Mouse (Mus musculus) hindbrain, embryonic 11.5 days (tissue): ENCODE data around the gene Rnf34. TPM values are rescaled to one million over a fixed set of nuclear protein-coding genes. Genes with fewer than 3 reads are reported as not detected.

Source experiments
- ATAC-seq: fragments of 200-750 bp; cut with Nextera tagmentation; 2 replicates; pipeline ENCODE4 v1.8.0; 2017; ENCODE audit warnings: mild to moderate bottlenecking, moderate TSS enrichment, moderate library complexity; ENCODE audit not compliant: low FRiP score
- DNase-seq: peaks from one replicate; pipeline ENCODE4 v3.0.0-alpha.2; 2015; ENCODE audit warnings: low spot score
- H3K27ac ChIP-seq: fragments of 300-500 bp; sonication (generic); 2 replicates; pipeline ENCODE4 v1.5.1; 2014; ENCODE audit warnings: mild to moderate bottlenecking, low read depth, low read length
- H3K27me3 ChIP-seq: fragments of 300-500 bp; sonication (generic); 2 replicates; pipeline ENCODE4 v1.6.1; 2014; ENCODE audit warnings: mild to moderate bottlenecking, low read length, moderate library complexity, mixed read lengths; ENCODE audit not compliant: control insufficient read depth, insufficient read depth
- H3K36me3 ChIP-seq: fragments of 300-500 bp; sonication (generic); 2 replicates; pipeline ENCODE4 v1.6.1; 2014; ENCODE audit warnings: mild to moderate bottlenecking, low read length, moderate library complexity, mixed read lengths; ENCODE audit not compliant: control insufficient read depth, insufficient read depth
- H3K4me1 ChIP-seq: fragments of 300-500 bp; sonication (generic); replicated peaks from 2 replicates; pipeline ENCODE4 v1.6.1; 2014; ENCODE audit warnings: low read length, mixed read lengths; ENCODE audit not compliant: control insufficient read depth, insufficient read depth
- H3K4me2 ChIP-seq: fragments of 300-500 bp; sonication (generic); replicated peaks from 2 replicates; pipeline ENCODE4 v1.6.1; 2014; ENCODE audit warnings: mild to moderate bottlenecking, low read depth, low read length
- H3K4me3 ChIP-seq: fragments of 300-500 bp; sonication (generic); 2 replicates; pipeline ENCODE4 v1.5.1; 2014; ENCODE audit warnings: low read depth, low read length
- H3K9ac ChIP-seq: fragments of 300-500 bp; sonication (generic); 2 replicates; pipeline ENCODE4 v1.6.1; 2014; ENCODE audit warnings: low read depth, low read length
- H3K9me3 ChIP-seq: fragments of 300-500 bp; sonication (generic); 2 replicates; pipeline ENCODE4 v1.6.1; 2016; ENCODE audit warnings: low read length; ENCODE audit not compliant: control insufficient read depth
- WGBS: fragments of 180-500 bp; shearing (Covaris S2); extraction: QIAGEN DNeasy Blood & Tissue Kit; methylation state at CpG from one replicate; pipeline ENCODE4 v1.1.7; 2014; 5-methylcytosine and 5-hydroxymethylcytosine counted together
- polyA plus RNA-seq: library from polyadenylated mRNA; unstranded; fragments of >200 nt; fragmentation: Nextera tagmentation; extraction: Ambion mirVana; gene quantifications from 2 replicates; pipeline ENCODE4 v1.2.1, GENCODE M21; 2014

The Rnf34 gene
- polyA plus RNA-seq = 56.8 and 61.5 TPM in 2 replicates

- WGBS = 2% methylated on average over 59 of the region's 61 CpGs
- peak; percentile 99 for ATAC-seq
Observed at GRCm38 (mm10) chr5:122849521-122850318, at the start of gene Rnf34. Rnf34 (plus strand) TSS chr5:122850048.

GRCm38 (mm10) chr5:122800345-122801010, 49.4 kb upstream of the Rnf34 start:
- DNase-seq (no peak), ATAC-seq (no peak)
- Histone ChIP-seq H3K9ac (no peak overlapping the region), H3K4me1 (no peaks in the 10 kb centered on the region), H3K27ac (no peak overlapping the region), H3K36me3 (peaks cover 34% of the 10 kb centered on the region), H3K4me3 (no peak overlapping the region), H3K9me3 (no peaks in the 10 kb centered on the region), H3K27me3 (no peaks in the 10 kb centered on the region), H3K4me2 (no peak overlapping the region)
- WGBS = 87% methylated on average over 13 of the region's 13 CpGs

More at GRCm38 (mm10) chr5:122849521-122850318, at the start of gene Rnf34:
- Histone ChIP-seq H3K9ac (peak within 1 kb of the TSS; percentile 89), H3K36me3 (no peaks in the 10 kb centered on the region), H3K27me3 (no peaks in the 10 kb centered on the region), H3K4me1 (peaks cover 6% of the 10 kb centered on the region), H3K9me3 (no peaks in the 10 kb centered on the region), H3K27ac (peak within 1 kb of the TSS; percentile 72), H3K4me3 (peak within 1 kb of the TSS; percentile 82), H3K4me2 (peak within 1 kb of the TSS; percentile 90)
- DNase-seq = peak; percentile 97

GRCm38 (mm10) chr5:122801684-122802083, 48.2 kb upstream of the Rnf34 start:
- DNase-seq (no peak), ATAC-seq (no peak)
- no peaks in the 10 kb centered on the region for H3K27me3 ChIP-seq
- H3K4me1 ChIP-seq = no peaks in the 10 kb centered on the region
- peaks cover 30% of the 10 kb centered on the region for H3K36me3 ChIP-seq
- no peak overlapping the region for H3K9ac ChIP-seq
- no peak overlapping the region for H3K4me3 ChIP-seq
- H3K27ac ChIP-seq = no peak overlapping the region
- WGBS = 93% methylated on average over 8 of the region's 8 CpGs
- no peaks in the 10 kb centered on the region for H3K9me3 ChIP-seq
- no peak overlapping the region for H3K4me2 ChIP-seq

GRCm38 (mm10) chr5:122802706-122803105, 47.1 kb upstream of the Rnf34 start:
- H3K4me3 ChIP-seq = no peak overlapping the region
- no peaks in the 10 kb centered on the region for H3K9me3 ChIP-seq
- ATAC-seq (no peak), DNase-seq (no peak)
- no peaks in the 10 kb centered on the region for H3K27me3 ChIP-seq
- no peaks in the 10 kb centered on the region for H3K4me1 ChIP-seq
- H3K36me3 ChIP-seq = peaks cover 29% of the 10 kb centered on the region
- no peak overlapping the region for H3K4me2 ChIP-seq
- no peak overlapping the region for H3K27ac ChIP-seq
- 85% methylated on average over 9 of the region's 9 CpGs for WGBS
- no peak overlapping the region for H3K9ac ChIP-seq

DNA sequence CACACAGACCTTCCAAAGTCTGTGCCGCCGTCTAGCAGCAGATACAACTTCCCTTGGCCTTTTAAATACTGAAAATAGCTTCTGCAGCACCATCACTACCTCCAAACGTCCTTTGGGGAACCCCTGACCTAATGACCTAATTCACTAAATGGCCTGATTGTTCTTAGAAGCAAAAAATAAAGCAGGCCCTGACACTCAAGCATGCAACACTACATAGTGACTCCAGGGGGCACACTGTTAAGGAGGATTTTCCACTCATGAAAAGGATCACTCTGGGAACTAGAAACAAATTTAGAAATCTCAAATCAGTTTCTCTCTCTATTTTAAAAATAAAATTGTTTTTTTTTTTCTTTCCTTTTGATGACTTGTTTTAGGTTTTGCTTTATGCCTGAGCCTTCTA, 44.3 kb upstream of the Rnf34 start:
- WGBS = 65% methylated on average over 3 of the region's 3 CpGs
- H3K4me2 ChIP-seq = no peak overlapping the region
- DNase-seq (no peak), ATAC-seq (no peak)
- H3K9ac ChIP-seq = no peak overlapping the region
- no peaks in the 10 kb centered on the region for H3K4me1 ChIP-seq
- H3K27ac ChIP-seq = no peak overlapping the region
- peaks cover 18% of the 10 kb centered on the region for H3K36me3 ChIP-seq
- H3K9me3 ChIP-seq = no peaks in the 10 kb centered on the region
- H3K4me3 ChIP-seq = no peak overlapping the region
- no peaks in the 10 kb centered on the region for H3K27me3 ChIP-seq

GRCm38 (mm10) chr5:122811364-122812079, 38.3 kb upstream of the Rnf34 start:
- H3K4me1 ChIP-seq = no peaks in the 10 kb centered on the region
- H3K36me3 ChIP-seq = peaks cover 16% of the 10 kb centered on the region
- H3K9me3 ChIP-seq = no peaks in the 10 kb centered on the region
- DNase-seq = peak; percentile 75
- no peak overlapping the region for H3K27ac ChIP-seq
- WGBS = 91% methylated on average over 9 of the region's 9 CpGs
- H3K9ac ChIP-seq = no peak overlapping the region
- H3K27me3 ChIP-seq = no peaks in the 10 kb centered on the region
- no peak overlapping the region for H3K4me3 ChIP-seq
- no peak for ATAC-seq
- no peak overlapping the region for H3K4me2 ChIP-seq

DNA sequence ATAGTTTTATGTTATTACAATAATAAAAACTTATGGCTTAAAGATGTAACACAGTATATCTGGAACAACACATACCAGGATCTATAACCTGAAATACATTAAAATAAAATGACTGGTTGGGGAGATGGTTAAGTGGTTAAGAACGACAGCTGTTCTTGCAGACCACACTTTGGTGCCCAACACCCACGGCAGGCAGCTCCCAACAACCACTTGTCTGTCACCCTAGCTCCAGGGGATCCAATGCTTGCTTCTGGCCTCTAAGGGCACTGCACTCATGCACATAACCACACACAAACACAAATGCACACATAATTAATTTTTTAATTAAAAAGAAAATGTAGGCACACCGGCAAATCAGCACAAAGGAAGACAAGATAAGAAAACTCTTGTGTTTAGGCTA, 37.1 kb upstream of the Rnf34 start:
- H3K4me1 ChIP-seq = no peaks in the 10 kb centered on the region
- peaks cover 13% of the 10 kb centered on the region for H3K36me3 ChIP-seq
- no peaks in the 10 kb centered on the region for H3K9me3 ChIP-seq
- no peaks in the 10 kb centered on the region for H3K27me3 ChIP-seq
- WGBS = 91% methylated on average over 3 of the region's 3 CpGs
- ATAC-seq (no peak), DNase-seq (no peak)
- H3K9ac ChIP-seq = no peak overlapping the region
- H3K27ac ChIP-seq = no peak overlapping the region
- no peak overlapping the region for H3K4me2 ChIP-seq
- no peak overlapping the region for H3K4me3 ChIP-seq

DNA sequence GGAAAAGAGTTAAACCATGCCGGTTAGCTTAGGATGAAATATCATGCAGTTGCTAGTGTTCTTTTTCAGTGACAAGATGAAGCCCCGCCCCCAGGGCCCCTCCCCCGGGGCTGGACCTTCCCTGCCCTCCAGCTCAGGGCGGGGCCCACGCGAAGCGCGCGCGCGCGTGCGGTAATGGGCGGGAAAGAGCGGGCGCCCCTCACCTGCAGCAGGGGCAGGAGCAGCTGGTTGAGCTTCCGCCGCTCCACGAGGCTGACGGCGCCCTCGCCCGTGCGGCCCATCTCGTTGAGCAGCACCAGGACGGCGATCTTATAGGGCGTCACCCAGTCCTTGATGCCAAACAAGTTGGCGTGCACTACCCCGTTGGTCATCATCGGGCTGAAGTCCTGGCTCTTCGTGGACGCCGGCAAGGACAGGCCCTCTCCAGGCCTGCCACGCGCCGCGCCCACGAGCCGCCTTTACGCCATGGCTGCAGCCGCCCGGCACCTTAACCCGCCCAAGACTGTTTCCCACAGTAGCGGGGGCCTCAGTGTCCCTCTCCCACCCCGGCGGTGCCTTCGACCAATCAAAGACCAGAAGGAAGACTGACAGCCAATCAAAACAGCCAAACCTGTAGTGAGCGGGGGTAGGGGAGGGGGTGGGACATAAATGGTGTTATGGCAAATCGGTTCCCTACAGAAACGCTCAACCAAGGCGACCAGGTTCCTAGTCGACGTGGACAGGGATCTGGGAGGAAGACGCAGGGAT, 28.9 kb upstream of the Rnf34 start, which contains the start of gene Anapc5:
Gene Anapc5, minus strand, starts transcription at position 563 of the 747 bp plus-strand sequence.
- H3K4me1 ChIP-seq = no peaks in the 10 kb centered on the region
- WGBS = under 1% methylated on average over 55 of the region's 55 CpGs
- H3K27ac ChIP-seq = peak within 1 kb of the TSS; percentile 92
- peak within 1 kb of the TSS; percentile 74 for H3K4me3 ChIP-seq
- H3K27me3 ChIP-seq = no peaks in the 10 kb centered on the region
- H3K9me3 ChIP-seq = no peaks in the 10 kb centered on the region
- peak within 1 kb of the TSS; percentile 41 for H3K4me2 ChIP-seq
- H3K9ac ChIP-seq = peak within 1 kb of the TSS; percentile 69
- H3K36me3 ChIP-seq = no peaks in the 10 kb centered on the region; the same call in 1 of the 2 replicates
- peak; percentile 92 for DNase-seq
- ATAC-seq = peak; percentile 100
